Mouse (Mus musculus): ENCODE measurements around the gene Rapgef6. TPM values are rescaled to one million over a fixed set of nuclear protein-coding genes. Genes with fewer than 3 reads are reported as not detected.

Rapgef6 gene
- polyA plus RNA-seq, 1 experiment from 2014 or later, result 36.1 TPM

DNA sequence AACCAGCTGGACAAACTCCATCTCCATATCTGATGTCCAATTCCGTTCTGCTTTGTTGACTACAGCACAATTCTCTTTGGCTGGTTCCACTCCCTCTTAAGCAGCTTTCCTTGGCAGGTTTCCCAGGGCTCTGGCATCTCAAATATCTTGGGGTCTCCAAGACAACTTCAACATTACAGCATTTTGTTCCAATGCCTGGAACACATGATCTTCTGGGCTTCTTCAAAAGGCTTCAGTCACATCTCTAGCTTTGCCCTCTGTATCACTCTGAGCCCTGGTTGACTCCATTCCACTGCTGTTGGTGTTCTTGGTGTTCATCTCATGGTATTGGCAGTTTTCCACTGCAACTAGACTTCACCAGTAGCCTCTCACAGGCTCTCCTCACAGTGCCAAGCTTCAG is 7.7 kb downstream of the Rapgef6 start:
- no peak overlapping the region for H3K9ac ChIP-seq (replicated peaks)
- WGBS, result 74% methylated on average over 1 of the region's 1 CpGs
- H3K4me2 ChIP-seq (replicated peaks), result no peak overlapping the region
- H3K4me1 ChIP-seq (replicated peaks), result no peaks in the 10 kb centered on the region
- H3K36me3 ChIP-seq, result no peaks in the 10 kb centered on the region
- no peak overlapping the region for H3K4me3 ChIP-seq (replicated peaks)
- no peak for ATAC-seq
- no peaks in the 10 kb centered on the region for H3K27me3 ChIP-seq
- no peaks in the 10 kb centered on the region for H3K9me3 ChIP-seq
- no peak overlapping the region for H3K27ac ChIP-seq

DNA sequence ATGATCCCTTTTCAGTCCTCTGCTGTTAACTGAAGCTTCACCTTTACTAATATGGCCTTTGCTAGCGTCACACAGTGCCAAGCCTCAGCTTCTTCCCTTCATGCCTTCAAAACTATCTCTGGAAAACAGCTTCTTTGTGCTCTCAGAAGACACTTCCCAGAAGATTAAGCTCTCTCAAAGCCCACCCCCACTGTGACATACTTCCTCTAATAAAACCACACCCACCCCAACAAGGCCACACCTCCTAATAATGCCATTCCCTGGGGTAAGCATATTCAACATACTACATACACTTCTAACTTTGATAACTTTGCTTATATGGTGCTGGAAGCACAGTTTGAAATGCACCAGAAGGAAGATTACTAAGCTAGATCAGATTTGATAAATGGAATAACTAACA is 8.3 kb downstream of the Rapgef6 start:
- no peaks in the 10 kb centered on the region for H3K36me3 ChIP-seq
- WGBS, result 96% methylated on average over 1 of the region's 1 CpGs
- H3K4me1 ChIP-seq (replicated peaks), result no peaks in the 10 kb centered on the region
- no peak for ATAC-seq
- H3K9me3 ChIP-seq, result no peaks in the 10 kb centered on the region
- H3K4me3 ChIP-seq (replicated peaks), result no peak overlapping the region
- H3K4me2 ChIP-seq (replicated peaks), result no peak overlapping the region
- no peaks in the 10 kb centered on the region for H3K27me3 ChIP-seq
- H3K27ac ChIP-seq, result no peak overlapping the region
- no peak overlapping the region for H3K9ac ChIP-seq (replicated peaks)

DNA sequence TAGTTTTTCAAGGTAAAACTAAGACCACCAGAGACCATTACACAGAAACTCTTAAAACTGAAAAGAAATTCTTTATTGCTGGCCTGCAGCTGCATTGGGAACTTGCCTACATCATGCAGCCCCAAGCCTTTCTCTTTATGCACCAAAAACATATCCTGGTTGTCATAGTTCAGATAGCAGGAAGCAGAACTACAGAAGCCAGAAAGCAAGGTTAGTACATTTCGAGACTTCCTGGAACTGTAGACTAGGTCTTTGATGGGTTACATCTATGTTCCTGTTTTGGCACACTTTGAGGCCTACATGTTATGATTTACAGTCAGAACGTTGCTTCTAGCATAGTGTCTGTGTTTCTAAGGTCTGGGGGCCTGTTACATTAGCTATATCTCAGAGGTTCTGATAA is 11.2 kb downstream of the Rapgef6 start:
- no peak overlapping the region for H3K27ac ChIP-seq
- H3K27me3 ChIP-seq, result no peaks in the 10 kb centered on the region
- H3K4me2 ChIP-seq (replicated peaks), result no peak overlapping the region
- no peaks in the 10 kb centered on the region for H3K9me3 ChIP-seq
- no peak overlapping the region for H3K4me3 ChIP-seq (replicated peaks)
- WGBS, result 85% methylated on average over 2 of the region's 2 CpGs
- no peaks in the 10 kb centered on the region for H3K36me3 ChIP-seq
- no peak for ATAC-seq
- no peak overlapping the region for H3K9ac ChIP-seq (replicated peaks)
- no peaks in the 10 kb centered on the region for H3K4me1 ChIP-seq (replicated peaks)

DNA sequence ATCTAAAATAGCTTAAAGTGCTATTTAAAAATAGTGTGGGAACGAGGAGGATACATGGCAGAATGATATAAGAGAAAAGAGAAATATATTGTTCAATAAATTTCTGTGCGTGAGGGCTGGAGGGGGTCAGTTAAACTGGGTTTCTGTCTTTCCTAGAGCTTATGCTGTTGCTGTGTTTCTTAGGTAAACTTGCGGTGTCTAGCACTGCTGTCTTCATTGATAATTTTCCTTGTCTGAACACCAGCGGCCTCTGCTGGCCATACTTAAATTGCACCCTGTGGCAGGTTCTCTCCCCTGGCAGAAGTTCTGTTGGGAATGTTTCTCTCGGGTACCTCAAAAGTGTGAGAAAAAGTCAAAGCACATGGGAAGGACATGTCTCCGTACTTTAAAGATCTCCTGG is 12.2 kb downstream of the Rapgef6 start:
- H3K4me1 ChIP-seq (replicated peaks), result no peaks in the 10 kb centered on the region
- no peak overlapping the region for H3K27ac ChIP-seq
- no peak overlapping the region for H3K4me3 ChIP-seq (replicated peaks)
- H3K27me3 ChIP-seq, result no peaks in the 10 kb centered on the region
- H3K36me3 ChIP-seq, result no peaks in the 10 kb centered on the region
- no peak overlapping the region for H3K4me2 ChIP-seq (replicated peaks)
- 56% methylated on average over 6 of the region's 6 CpGs for WGBS
- H3K9me3 ChIP-seq, result no peaks in the 10 kb centered on the region
- H3K9ac ChIP-seq (replicated peaks), result no peak overlapping the region
- ATAC-seq, result no peak

DNA sequence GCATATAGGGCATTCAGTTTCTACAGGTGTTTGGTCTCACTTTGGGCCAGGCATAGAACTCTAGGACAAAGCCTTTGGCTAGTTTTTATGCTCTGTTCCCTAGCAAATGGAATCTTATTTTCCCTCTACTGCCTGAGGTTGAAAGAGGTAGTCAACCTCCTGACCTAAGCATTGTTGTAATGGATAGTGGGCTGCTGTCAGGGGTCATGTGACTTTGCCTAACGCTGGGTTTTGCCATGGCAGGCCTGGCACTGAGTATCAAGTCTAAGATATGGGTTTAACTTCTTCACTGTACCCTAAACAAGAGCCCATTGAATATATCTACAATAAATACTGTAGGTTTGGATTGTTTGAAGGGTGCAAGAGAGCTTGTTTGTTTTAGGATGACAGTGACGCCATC is 16.4 kb downstream of the Rapgef6 start:
- no peaks in the 10 kb centered on the region for H3K27me3 ChIP-seq
- H3K4me3 ChIP-seq (replicated peaks), result no peak overlapping the region
- H3K9ac ChIP-seq (replicated peaks), result no peak overlapping the region
- H3K9me3 ChIP-seq, result no peaks in the 10 kb centered on the region
- WGBS, result 73% methylated on average over 2 of the region's 2 CpGs
- no peaks in the 10 kb centered on the region for H3K4me1 ChIP-seq (replicated peaks)
- H3K36me3 ChIP-seq, result no peaks in the 10 kb centered on the region
- no peak for ATAC-seq
- H3K27ac ChIP-seq, result no peak overlapping the region
- H3K4me2 ChIP-seq (replicated peaks), result no peak overlapping the region

DNA sequence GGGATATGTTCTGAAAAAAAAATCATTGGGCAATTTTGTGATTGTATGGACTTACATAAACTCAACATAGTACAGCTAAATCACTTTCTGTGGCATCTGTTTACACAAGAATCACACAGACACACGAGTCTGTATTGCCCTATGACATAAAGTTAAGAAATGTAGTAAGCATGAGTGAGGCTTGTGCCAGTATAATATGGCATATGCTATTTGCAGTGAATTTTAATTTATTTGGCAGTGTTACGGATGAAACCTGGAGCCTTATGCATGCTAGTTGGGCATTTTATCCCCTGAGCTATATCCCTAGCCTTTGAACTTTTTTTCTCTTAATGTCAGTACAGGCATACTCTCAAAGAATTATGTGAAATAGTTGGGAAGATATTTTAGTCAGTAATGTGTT is 16.8 kb downstream of the Rapgef6 start:
- Histone ChIP-seq H3K27ac (no peak overlapping the region), H3K9ac (replicated peaks) (no peak overlapping the region), H3K4me3 (replicated peaks) (no peak overlapping the region), H3K4me1 (replicated peaks) (no peaks in the 10 kb centered on the region), H3K36me3 (no peaks in the 10 kb centered on the region), H3K27me3 (no peaks in the 10 kb centered on the region), H3K4me2 (replicated peaks) (no peak overlapping the region), H3K9me3 (no peaks in the 10 kb centered on the region)
- WGBS, result 88% methylated on average over 2 of the region's 2 CpGs
- ATAC-seq, result no peak

DNA sequence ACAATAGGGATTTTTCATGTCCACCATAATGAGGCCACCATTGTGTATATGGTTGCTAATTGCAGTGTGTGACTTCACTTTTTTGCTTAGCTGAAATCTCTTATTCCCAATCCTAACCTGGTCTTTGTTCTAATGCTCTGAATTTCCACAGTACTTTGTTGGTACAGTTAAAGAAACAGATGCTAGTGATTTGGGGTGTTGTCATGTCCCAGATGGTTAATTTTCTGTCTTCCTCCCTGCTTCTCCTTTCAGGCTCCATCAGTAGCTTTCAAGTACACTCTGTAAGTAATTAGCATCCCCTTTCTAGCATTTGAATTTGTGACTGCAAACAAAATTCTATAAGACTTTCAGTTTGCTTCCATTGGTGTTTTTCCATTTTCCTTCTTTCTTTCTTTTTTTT is 17.7 kb downstream of the Rapgef6 start:
- H3K27ac ChIP-seq, result no peak overlapping the region
- ATAC-seq, result no peak
- H3K9me3 ChIP-seq, result no peaks in the 10 kb centered on the region
- no peak overlapping the region for H3K4me2 ChIP-seq (replicated peaks)
- H3K27me3 ChIP-seq, result no peaks in the 10 kb centered on the region
- no peak overlapping the region for H3K4me3 ChIP-seq (replicated peaks)
- H3K4me1 ChIP-seq (replicated peaks), result no peaks in the 10 kb centered on the region
- no peak overlapping the region for H3K9ac ChIP-seq (replicated peaks)
- H3K36me3 ChIP-seq, result no peaks in the 10 kb centered on the region

DNA sequence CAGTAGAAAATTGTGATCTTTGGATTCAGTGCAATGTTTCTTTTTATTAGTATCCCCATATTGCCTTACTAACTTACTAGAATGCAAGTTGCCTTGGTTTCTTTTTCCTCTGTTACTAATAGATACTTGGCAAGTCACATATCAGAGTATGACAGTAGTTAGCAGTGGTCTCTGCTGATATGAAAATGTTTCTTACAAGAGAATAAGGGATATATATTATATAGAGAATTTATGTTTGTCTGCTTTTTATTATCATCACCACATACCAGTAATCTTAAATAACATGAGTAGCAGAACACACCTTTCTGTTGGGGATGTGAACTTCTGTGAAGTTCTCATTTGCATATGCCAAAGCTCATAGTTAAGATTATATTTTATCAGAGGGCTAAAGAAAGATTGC is 19.8 kb downstream of the Rapgef6 start:
- no peak for ATAC-seq
- no peaks in the 10 kb centered on the region for H3K27me3 ChIP-seq
- H3K36me3 ChIP-seq, result no peaks in the 10 kb centered on the region
- no peak overlapping the region for H3K4me3 ChIP-seq (replicated peaks)
- H3K9me3 ChIP-seq, result no peaks in the 10 kb centered on the region
- no peak overlapping the region for H3K9ac ChIP-seq (replicated peaks)
- no peak overlapping the region for H3K4me2 ChIP-seq (replicated peaks)
- no peak overlapping the region for H3K27ac ChIP-seq
- H3K4me1 ChIP-seq (replicated peaks), result no peaks in the 10 kb centered on the region

DNA sequence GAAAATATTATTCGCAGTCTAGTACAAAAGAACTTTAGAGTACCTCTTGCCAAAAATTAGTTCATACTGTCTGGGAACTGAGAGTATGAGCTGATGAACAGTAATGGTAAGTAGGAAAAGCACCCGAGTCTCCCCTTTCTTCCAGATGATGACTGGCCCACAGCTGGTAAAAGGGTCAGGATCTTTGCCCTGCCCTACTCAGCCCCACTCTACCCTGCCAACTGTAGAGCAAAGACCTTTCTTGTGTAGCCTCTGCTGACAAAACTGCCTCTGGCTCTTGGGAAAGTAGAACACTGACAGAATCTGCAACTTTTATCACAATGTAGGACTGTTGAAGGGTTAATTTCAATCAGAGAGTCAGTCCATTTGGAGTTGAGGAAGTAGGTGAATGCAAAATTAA is 32.3 kb downstream of the Rapgef6 start:
- 98% methylated on average over 2 of the region's 2 CpGs for WGBS

DNA sequence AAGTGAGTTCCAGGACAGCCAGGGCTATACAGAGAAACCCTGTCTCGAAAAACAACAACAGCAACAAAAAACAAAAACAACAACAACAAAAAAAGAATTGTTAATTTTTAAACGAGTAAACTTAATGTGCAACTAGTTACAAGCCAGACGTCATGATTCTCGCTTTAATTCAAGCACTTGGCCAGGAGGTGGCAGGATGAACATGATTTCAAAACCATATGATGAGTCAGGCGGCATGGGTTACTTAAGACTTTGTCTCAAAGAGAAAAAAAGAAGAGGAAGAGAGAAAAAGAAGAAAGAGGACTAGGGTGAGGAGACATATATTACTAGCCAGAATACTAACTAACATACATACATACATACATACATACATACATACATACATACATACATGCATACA is 40.1 kb downstream of the Rapgef6 start:
- Histone ChIP-seq H3K27me3 (no peaks in the 10 kb centered on the region), H3K36me3 (no peaks in the 10 kb centered on the region), H3K4me2 (replicated peaks) (no peak overlapping the region), H3K9me3 (no peaks in the 10 kb centered on the region), H3K4me3 (replicated peaks) (no peak overlapping the region), H3K4me1 (replicated peaks) (no peaks in the 10 kb centered on the region), H3K9ac (replicated peaks) (no peak overlapping the region), H3K27ac (no peak overlapping the region)
- ATAC-seq, result no peak
- 86% methylated on average over 5 of the region's 5 CpGs for WGBS

More for the DNA sequence above, 32.3 kb downstream of the Rapgef6 start:
- Histone ChIP-seq H3K27ac (no peak overlapping the region), H3K9ac (replicated peaks) (no peak overlapping the region), H3K4me2 (replicated peaks) (no peak overlapping the region), H3K9me3 (no peaks in the 10 kb centered on the region), H3K4me3 (replicated peaks) (no peak overlapping the region), H3K36me3 (no peaks in the 10 kb centered on the region), H3K4me1 (replicated peaks) (no peaks in the 10 kb centered on the region), H3K27me3 (no peaks in the 10 kb centered on the region)
- no peak for ATAC-seq

DNA sequence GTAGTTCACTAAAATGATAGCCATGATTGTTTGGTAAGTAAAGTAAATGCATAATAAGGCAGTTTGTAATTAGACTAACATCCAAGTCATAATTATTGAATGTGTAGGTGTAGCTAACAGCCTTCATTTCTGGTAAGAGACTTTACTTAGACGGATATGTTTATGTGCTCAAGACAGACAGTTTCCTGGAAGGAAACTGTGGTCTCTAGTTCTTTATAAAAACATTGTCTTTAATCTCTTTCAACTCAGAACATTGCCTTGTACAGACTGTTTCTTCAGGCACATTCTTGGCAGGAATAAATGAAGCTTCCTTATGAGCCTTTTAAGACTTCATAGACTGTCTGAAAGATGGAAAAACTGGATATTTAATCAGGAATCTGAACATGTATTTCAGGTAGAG is 45.3 kb downstream of the Rapgef6 start:
- no peaks in the 10 kb centered on the region for H3K4me1 ChIP-seq (replicated peaks)
- H3K4me3 ChIP-seq (replicated peaks), result no peak overlapping the region
- no peak overlapping the region for H3K4me2 ChIP-seq (replicated peaks)
- no peaks in the 10 kb centered on the region for H3K27me3 ChIP-seq
- WGBS, result 75% methylated on average over 1 of the region's 1 CpGs
- no peak overlapping the region for H3K27ac ChIP-seq
- no peak overlapping the region for H3K9ac ChIP-seq (replicated peaks)
- no peak for ATAC-seq
- H3K36me3 ChIP-seq, result no peaks in the 10 kb centered on the region
- no peaks in the 10 kb centered on the region for H3K9me3 ChIP-seq

DNA sequence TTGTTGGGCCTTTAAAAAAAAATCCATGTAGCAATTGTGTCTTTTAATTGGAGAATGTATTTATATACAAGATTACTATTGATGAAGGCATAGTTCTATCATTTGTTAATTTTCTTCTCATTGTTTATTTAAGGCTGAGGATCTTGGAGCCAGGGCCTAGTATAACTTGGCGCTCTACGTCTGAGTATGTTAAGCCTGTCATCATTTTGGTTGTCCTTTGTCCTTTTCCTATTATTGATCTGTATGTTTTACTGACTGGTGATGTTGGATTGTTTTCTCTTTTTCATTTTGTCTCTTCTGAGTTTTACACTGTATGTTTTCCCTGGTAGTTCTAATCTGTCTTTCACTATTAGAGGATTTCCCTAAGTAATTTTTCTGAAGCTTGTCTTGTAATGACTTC is 52.1 kb downstream of the Rapgef6 start:
- Histone ChIP-seq H3K27me3 (no peaks in the 10 kb centered on the region), H3K9me3 (no peaks in the 10 kb centered on the region), H3K4me1 (replicated peaks) (no peaks in the 10 kb centered on the region), H3K9ac (replicated peaks) (no peak overlapping the region), H3K36me3 (no peaks in the 10 kb centered on the region), H3K27ac (no peak overlapping the region), H3K4me3 (replicated peaks) (no peak overlapping the region), H3K4me2 (replicated peaks) (no peak overlapping the region)
- no peak for ATAC-seq
- 90% methylated on average over 2 of the region's 2 CpGs for WGBS

DNA sequence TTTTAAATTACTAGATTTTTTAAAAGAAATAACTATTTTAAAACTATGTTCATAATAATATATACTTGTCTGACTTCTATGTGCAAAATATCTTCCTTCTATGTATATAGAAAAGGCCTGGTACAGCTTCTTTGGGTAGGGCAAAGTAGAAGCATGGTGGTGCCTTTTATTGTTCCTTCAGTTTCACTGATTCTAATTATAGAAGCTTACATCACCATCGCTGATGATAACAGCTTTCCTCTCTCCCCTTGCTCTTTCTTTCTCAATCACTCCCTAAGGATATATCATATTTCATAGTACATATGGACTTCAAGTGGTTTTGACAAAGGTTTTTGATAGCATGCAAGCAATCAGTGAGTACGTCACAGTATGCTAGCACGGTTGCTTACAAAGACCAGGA is 69.9 kb downstream of the Rapgef6 start:
- H3K4me1 ChIP-seq (replicated peaks), result peaks cover 18% of the 10 kb centered on the region; the same call in 1 of the 2 replicates
- WGBS, result 65% methylated on average over 3 of the region's 3 CpGs
- peak overlapping the region; percentile 45; the same call in 1 of the 2 replicates for H3K27ac ChIP-seq
- no peaks in the 10 kb centered on the region for H3K9me3 ChIP-seq
- H3K27me3 ChIP-seq, result no peaks in the 10 kb centered on the region
- peaks cover 3% of the 10 kb centered on the region; the same call in 1 of the 2 replicates for H3K36me3 ChIP-seq
- H3K9ac ChIP-seq (replicated peaks), result no peak overlapping the region
- no peak overlapping the region for H3K4me2 ChIP-seq (replicated peaks)
- no peak for ATAC-seq
- H3K4me3 ChIP-seq (replicated peaks), result no peak overlapping the region
